Mouse (Mus musculus) lung, adult 2 months (tissue): ENCODE measurements around the gene Mtrf1l.

Experiments
- CTCF ChIP-seq: fragments of 200-500 bp; IDR thresholded peaks from 2 replicates; pipeline ENCODE4 v1.5.1; 2011; ENCODE audit warnings: mild to moderate bottlenecking, low read length, control low read depth; ENCODE audit not compliant: insufficient read depth
- POLR2A ChIP-seq: fragments of 200-500 bp; IDR thresholded peaks from 2 replicates; pipeline ENCODE4 v1.6.1; 2011; ENCODE audit warnings: low read depth, mild to moderate bottlenecking, control low read depth, low read length, borderline replicate concordance; ENCODE audit errors: extremely low read depth

- TF ChIP-seq CTCF (no peak), POLR2A (no peak)
These were observed 16.0 kb downstream of the Mtrf1l start for GRCm38 (mm10) chr10:5807683-5808082.
